Mouse (Mus musculus): Measurements from ENCODE around the gene Mslnl.

DNA sequence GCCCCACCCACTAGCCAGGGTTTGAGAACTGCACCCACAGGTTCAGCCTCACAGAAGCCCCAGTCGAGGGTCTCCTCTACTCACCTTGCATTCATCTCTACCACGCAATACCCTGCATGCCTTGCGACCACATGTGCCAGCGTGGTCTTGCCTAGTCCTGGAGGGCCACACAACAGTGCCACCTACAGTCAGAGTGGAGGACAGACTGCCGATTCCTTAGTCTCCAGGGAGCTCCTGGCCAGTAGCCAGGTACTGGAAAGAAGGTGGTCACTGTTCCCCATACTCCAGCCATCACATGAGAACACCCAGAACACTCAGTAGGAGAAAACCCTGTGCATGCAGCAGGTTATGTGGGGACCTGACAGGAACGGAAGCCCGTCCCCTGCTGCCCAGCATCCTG lies 11.9 kb upstream of the Mslnl start:
- peak; percentile 97 for TF ChIP-seq CTCF (IDR thresholded peaks at IDR 0.05; ENCODE audit: low read depth, low read length)
- TF ChIP-seq POLR2A (IDR thresholded peaks at IDR 0.05; ENCODE audit: insufficient read depth, low read length): no peak
- TF ChIP-seq EP300 (IDR thresholded peaks at IDR 0.05; ENCODE audit: insufficient read depth, low read depth, low read length): 0 out of 2 replicates have a peak, but pooled peaks have one; percentile 5
